Mouse (Mus musculus): Measurements from ENCODE around the gene Gpx3. TPM values are rescaled to one million over a fixed set of nuclear protein-coding genes. Genes with fewer than 3 reads are reported as not detected.
A peak's percentile ranks its signal among the peaks of the same experiment; 100 is the strongest.

Gpx3 gene
- polyA plus RNA-seq, 1 experiment from 2014 or later, result 24.4 TPM

DNA sequence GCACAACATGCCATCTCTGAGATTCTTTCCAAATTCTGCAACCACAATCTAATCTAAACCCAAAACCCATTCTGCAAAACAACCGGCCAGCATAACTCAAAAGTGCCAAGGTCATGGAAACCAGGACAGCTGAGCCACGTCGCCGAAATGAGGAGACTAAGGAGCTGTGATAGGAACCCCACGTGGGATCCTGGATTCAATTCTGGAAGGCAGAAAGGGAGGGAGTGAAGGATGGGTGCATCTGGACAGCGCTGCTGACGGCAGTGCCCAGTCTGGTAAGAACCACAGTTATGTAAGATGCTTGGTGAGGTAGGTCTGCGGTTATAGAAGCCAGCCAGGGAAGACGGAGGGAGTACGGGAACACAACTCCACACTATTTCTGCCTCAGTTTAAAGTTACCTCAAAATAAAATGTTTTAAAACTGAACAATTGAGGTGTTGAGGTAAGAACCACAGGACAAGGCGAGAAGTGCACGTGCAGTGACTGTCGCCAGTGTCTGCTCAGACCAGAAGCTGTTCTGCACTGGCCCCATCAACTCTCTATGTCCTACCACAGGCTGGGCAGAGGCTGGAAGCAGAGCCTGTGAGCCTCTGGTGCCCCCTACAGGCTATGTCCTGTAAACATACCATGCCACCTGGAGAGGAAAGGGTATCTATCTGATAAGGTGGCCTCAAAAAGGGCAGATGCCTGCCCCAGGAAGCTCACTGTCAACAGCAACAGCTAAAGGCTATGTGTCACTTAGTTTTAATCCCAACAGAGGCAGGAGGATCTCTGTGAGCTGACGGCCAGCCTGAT is 25.3 kb downstream of the Gpx3 start:
- DNase-seq (ENCODE audit: low spot score) (peak; percentile 67), ATAC-seq (0 out of 2 replicates have a peak, but pooled peaks have one; percentile 40)
- Histone ChIP-seq H3K27me3 (replicated peaks; ENCODE audit: control insufficient read depth, insufficient read depth, low read length) (no peaks in the 10 kb centered on the region), H3K27ac (ENCODE audit: low read depth, low read length) (no peak overlapping the region), H3K4me1 (ENCODE audit: control insufficient read depth, insufficient read depth, low read length) (no peaks in the 10 kb centered on the region), H3K4me3 (ENCODE audit: low read depth, low read length) (no peak overlapping the region), H3K9me3 (replicated peaks; ENCODE audit: control insufficient read depth, low read length) (no peaks in the 10 kb centered on the region), H3K9ac (ENCODE audit: low read length) (no peak overlapping the region), H3K36me3 (ENCODE audit: control insufficient read depth, insufficient read depth, low read length) (peaks cover 29% of the 10 kb centered on the region), H3K4me2 (ENCODE audit: low read length) (no peak overlapping the region)
- 83% methylated on average over 14 of the region's 14 CpGs for WGBS

- no peak overlapping the region for H3K4me2 ChIP-seq (ENCODE audit: low read length)
- H3K9me3 ChIP-seq (replicated peaks; ENCODE audit: control insufficient read depth, low read length), result no peaks in the 10 kb centered on the region
- DNase-seq (ENCODE audit: low spot score), result no peak
- no peak overlapping the region for H3K27ac ChIP-seq (ENCODE audit: low read depth, low read length)
- no peak for ATAC-seq
- H3K4me3 ChIP-seq (ENCODE audit: low read depth, low read length), result no peak overlapping the region
- peaks cover 25% of the 10 kb centered on the region for H3K36me3 ChIP-seq (ENCODE audit: control insufficient read depth, insufficient read depth, low read length)
- H3K27me3 ChIP-seq (replicated peaks; ENCODE audit: control insufficient read depth, insufficient read depth, low read length), result no peaks in the 10 kb centered on the region
- H3K4me1 ChIP-seq (ENCODE audit: control insufficient read depth, insufficient read depth, low read length), result no peaks in the 10 kb centered on the region
- 91% methylated on average over 3 of the region's 3 CpGs for WGBS
- no peak overlapping the region for H3K9ac ChIP-seq (ENCODE audit: low read length)
Observed at GRCm38 (mm10) chr11:54928219-54928618, 26.0 kb downstream of the Gpx3 start.

DNA sequence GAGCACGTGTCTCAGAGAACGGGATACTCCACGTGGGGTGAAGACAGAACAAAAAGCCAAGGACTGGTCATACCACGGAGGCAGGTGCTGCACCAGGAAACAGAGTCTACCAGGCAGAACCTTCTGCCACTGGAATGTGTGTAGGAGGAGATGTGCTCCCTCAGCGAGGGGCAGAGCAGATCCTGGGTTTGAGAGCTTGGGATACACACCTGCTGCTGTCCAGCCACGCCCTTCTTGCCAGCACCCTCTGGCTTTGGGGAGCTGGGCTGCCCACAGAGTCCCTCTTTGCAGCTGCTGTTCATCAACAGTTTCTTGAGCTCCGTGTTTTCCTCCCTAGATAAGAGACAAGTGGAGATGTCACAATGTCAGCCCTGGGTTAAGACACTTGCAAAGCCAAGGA is 26.6 kb downstream of the Gpx3 start:
- ATAC-seq, result no peak
- 90% methylated on average over 7 of the region's 7 CpGs for WGBS
- Histone ChIP-seq H3K4me3 (ENCODE audit: low read depth, low read length) (no peak overlapping the region), H3K27me3 (replicated peaks; ENCODE audit: control insufficient read depth, insufficient read depth, low read length) (no peaks in the 10 kb centered on the region), H3K9ac (ENCODE audit: low read length) (no peak overlapping the region), H3K36me3 (ENCODE audit: control insufficient read depth, insufficient read depth, low read length) (peaks cover 22% of the 10 kb centered on the region), H3K4me1 (ENCODE audit: control insufficient read depth, insufficient read depth, low read length) (no peaks in the 10 kb centered on the region), H3K4me2 (ENCODE audit: low read length) (no peak overlapping the region), H3K9me3 (replicated peaks; ENCODE audit: control insufficient read depth, low read length) (no peaks in the 10 kb centered on the region), H3K27ac (ENCODE audit: low read depth, low read length) (no peak overlapping the region)
- no peak for DNase-seq (ENCODE audit: low spot score)

DNA sequence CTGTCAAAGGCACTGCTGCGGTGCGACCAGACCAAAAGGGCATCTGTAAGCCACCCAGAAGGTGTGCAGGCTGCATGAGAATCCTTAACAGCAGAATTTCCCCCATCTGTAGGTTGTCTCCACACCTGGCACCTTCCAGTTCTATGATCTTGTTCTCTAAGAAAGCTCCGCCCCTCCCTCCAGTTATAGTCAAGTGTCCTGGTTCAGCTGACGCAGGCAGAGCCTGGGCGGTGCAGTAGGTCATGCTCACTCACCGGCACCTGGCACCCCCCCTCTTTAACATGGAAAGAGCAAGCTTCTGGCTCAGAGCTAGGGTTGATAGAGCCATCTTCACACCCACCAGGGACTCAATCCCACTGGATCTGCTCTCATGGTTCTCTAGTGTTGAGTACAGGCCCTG is 27.0 kb downstream of the Gpx3 start:
- Histone ChIP-seq H3K4me1 (ENCODE audit: control insufficient read depth, insufficient read depth, low read length) (no peaks in the 10 kb centered on the region), H3K4me2 (ENCODE audit: low read length) (no peak overlapping the region), H3K27me3 (replicated peaks; ENCODE audit: control insufficient read depth, insufficient read depth, low read length) (no peaks in the 10 kb centered on the region), H3K36me3 (ENCODE audit: control insufficient read depth, insufficient read depth, low read length) (peaks cover 21% of the 10 kb centered on the region), H3K9me3 (replicated peaks; ENCODE audit: control insufficient read depth, low read length) (no peaks in the 10 kb centered on the region), H3K4me3 (ENCODE audit: low read depth, low read length) (no peak overlapping the region), H3K9ac (ENCODE audit: low read length) (no peak overlapping the region), H3K27ac (ENCODE audit: low read depth, low read length) (no peak overlapping the region)
- DNase-seq (ENCODE audit: low spot score) (no peak), ATAC-seq (no peak)
- WGBS, result 91% methylated on average over 6 of the region's 6 CpGs

GRCm38 (mm10) chr11:54929744-54930143 is 27.5 kb downstream of the Gpx3 start:
- no peak overlapping the region for H3K4me3 ChIP-seq (ENCODE audit: low read depth, low read length)
- ATAC-seq (no peak), DNase-seq (ENCODE audit: low spot score) (no peak)
- WGBS, result 81% methylated on average over 8 of the region's 8 CpGs
- no peak overlapping the region for H3K9ac ChIP-seq (ENCODE audit: low read length)
- H3K4me2 ChIP-seq (ENCODE audit: low read length), result no peak overlapping the region
- no peaks in the 10 kb centered on the region for H3K9me3 ChIP-seq (replicated peaks; ENCODE audit: control insufficient read depth, low read length)
- no peaks in the 10 kb centered on the region for H3K4me1 ChIP-seq (ENCODE audit: control insufficient read depth, insufficient read depth, low read length)
- peaks cover 21% of the 10 kb centered on the region for H3K36me3 ChIP-seq (ENCODE audit: control insufficient read depth, insufficient read depth, low read length)
- no peak overlapping the region for H3K27ac ChIP-seq (ENCODE audit: low read depth, low read length)
- no peaks in the 10 kb centered on the region for H3K27me3 ChIP-seq (replicated peaks; ENCODE audit: control insufficient read depth, insufficient read depth, low read length)

- H3K27ac ChIP-seq (ENCODE audit: low read depth, low read length), result no peak overlapping the region
- no peaks in the 10 kb centered on the region for H3K4me1 ChIP-seq (ENCODE audit: control insufficient read depth, insufficient read depth, low read length)
- no peak overlapping the region for H3K4me2 ChIP-seq (ENCODE audit: low read length)
- no peaks in the 10 kb centered on the region for H3K27me3 ChIP-seq (replicated peaks; ENCODE audit: control insufficient read depth, insufficient read depth, low read length)
- no peak overlapping the region for H3K9ac ChIP-seq (ENCODE audit: low read length)
- H3K4me3 ChIP-seq (ENCODE audit: low read depth, low read length), result no peak overlapping the region
- H3K9me3 ChIP-seq (replicated peaks; ENCODE audit: control insufficient read depth, low read length), result no peaks in the 10 kb centered on the region
- 70% methylated on average over 7 of the region's 7 CpGs for WGBS
- H3K36me3 ChIP-seq (ENCODE audit: control insufficient read depth, insufficient read depth, low read length), result peaks cover 21% of the 10 kb centered on the region
- DNase-seq (ENCODE audit: low spot score) (peak; percentile 70), ATAC-seq (no peak; the same call in 1 of the 2 replicates)
Observed at GRCm38 (mm10) chr11:54930318-54930979, 28.2 kb downstream of the Gpx3 start.

DNA sequence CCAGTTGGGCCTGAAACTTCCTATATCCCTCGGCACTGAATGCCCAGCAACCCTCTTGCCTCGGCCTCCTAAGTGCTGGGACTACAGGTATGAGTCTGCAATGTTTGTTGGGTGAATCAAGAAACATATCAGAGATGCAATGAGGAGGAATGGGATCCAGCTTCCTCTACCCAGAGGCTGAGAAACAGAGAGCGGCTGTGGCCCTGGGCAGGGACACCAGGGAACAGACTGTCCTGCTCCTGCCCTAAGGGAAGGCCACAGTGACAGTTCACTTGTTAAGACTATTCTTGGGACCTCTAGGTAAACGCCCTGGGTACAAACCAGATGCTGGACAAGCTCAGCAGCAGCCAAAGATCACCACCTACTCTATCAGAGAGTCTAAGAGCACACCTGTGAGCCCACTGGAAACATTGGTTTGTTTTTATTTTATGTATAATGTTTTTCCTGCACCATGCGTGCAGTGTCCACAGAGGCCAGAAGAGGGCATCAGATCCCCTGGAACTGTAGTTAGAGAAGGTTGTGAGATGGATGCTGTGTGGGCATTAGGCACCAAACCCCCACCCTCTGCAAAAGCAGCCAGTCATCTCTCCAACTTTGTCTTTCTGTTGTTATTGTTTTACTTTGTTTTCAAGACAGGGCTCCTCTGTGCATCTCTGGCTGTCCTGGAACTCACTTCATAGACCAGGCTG is 29.3 kb downstream of the Gpx3 start:
- Histone ChIP-seq H3K27ac (ENCODE audit: low read depth, low read length) (no peak overlapping the region), H3K4me2 (ENCODE audit: low read length) (no peak overlapping the region), H3K36me3 (ENCODE audit: control insufficient read depth, insufficient read depth, low read length) (peaks cover 18% of the 10 kb centered on the region), H3K4me1 (ENCODE audit: control insufficient read depth, insufficient read depth, low read length) (peaks cover 6% of the 10 kb centered on the region), H3K4me3 (ENCODE audit: low read depth, low read length) (no peak overlapping the region), H3K9ac (ENCODE audit: low read length) (no peak overlapping the region), H3K27me3 (replicated peaks; ENCODE audit: control insufficient read depth, insufficient read depth, low read length) (no peaks in the 10 kb centered on the region), H3K9me3 (replicated peaks; ENCODE audit: control insufficient read depth, low read length) (no peaks in the 10 kb centered on the region)
- ATAC-seq, result no peak
- whole genome bisulfite sequencing, result 59% methylated on average over 5 of the region's 5 CpGs
- DNase-seq (ENCODE audit: low spot score), result peak; percentile 33

GRCm38 (mm10) chr11:54932540-54932939 is 30.3 kb downstream of the Gpx3 start:
- H3K4me3 ChIP-seq (ENCODE audit: low read depth, low read length), result no peak overlapping the region
- H3K4me2 ChIP-seq (ENCODE audit: low read length), result no peak overlapping the region
- no peaks in the 10 kb centered on the region for H3K27me3 ChIP-seq (replicated peaks; ENCODE audit: control insufficient read depth, insufficient read depth, low read length)
- no peak overlapping the region for H3K27ac ChIP-seq (ENCODE audit: low read depth, low read length)
- H3K9ac ChIP-seq (ENCODE audit: low read length), result no peak overlapping the region
- WGBS, result 91% methylated on average over 6 of the region's 6 CpGs
- no peaks in the 10 kb centered on the region for H3K9me3 ChIP-seq (replicated peaks; ENCODE audit: control insufficient read depth, low read length)
- no peak for ATAC-seq
- peaks cover 6% of the 10 kb centered on the region for H3K4me1 ChIP-seq (ENCODE audit: control insufficient read depth, insufficient read depth, low read length)
- peaks cover 14% of the 10 kb centered on the region; the same call in 1 of the 2 replicates for H3K36me3 ChIP-seq (ENCODE audit: control insufficient read depth, insufficient read depth, low read length)
- no peak for DNase-seq (ENCODE audit: low spot score)
